Mouse (Mus musculus) spleen, adult 2 months (tissue): ENCODE measurements around the gene Ifrd1.

Experiments used
- CTCF ChIP-seq: fragments of 200-500 bp; IDR thresholded peaks from 2 replicates; pipeline ENCODE4 v1.5.1; 2011; ENCODE audit warnings: mild to moderate bottlenecking, inconsistent platforms; ENCODE audit not compliant: insufficient read depth, insufficient read length, insufficient replicate concordance; ENCODE audit errors: extremely low read depth
- POLR2A ChIP-seq: fragments of 200-500 bp; IDR thresholded peaks from 2 replicates; pipeline ENCODE4 v1.6.1; 2011; ENCODE audit warnings: low read depth, low read length, inconsistent platforms

- TF ChIP-seq CTCF (no peak), POLR2A (no peak)
Observed at GRCm38 (mm10) chr12:40254729-40255128, 6.4 kb upstream of the Ifrd1 start.
